Mouse (Mus musculus): ENCODE results near the gene Padi6. TPM values are rescaled to one million over a fixed set of nuclear protein-coding genes. Genes with fewer than 3 reads are reported as not detected.

The Padi6 gene
- polyA plus RNA-seq, 1 experiment from 2014 or later = not detected

DNA sequence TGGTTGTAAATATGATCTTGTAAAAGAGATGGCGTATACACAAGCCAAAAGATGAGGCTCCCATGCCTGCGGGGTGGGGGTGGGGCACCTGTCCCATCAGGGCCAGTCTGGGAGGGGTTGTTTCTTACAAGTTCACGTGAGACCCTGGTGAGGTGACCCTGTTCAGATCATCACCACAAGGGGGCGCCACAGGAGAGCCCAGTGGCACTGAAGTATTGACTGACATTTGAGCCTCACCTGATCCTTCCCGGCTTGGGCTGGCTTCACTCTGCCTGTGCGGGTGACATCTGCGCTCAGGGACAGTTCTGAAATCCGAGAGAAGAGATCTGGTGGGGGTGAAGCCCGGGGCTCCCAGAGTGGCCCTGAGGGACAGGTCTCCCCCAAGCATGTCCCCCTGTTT, 20.7 kb upstream of the Padi6 start:
- H3K27ac ChIP-seq (ENCODE audit: low read length) = no peak overlapping the region

GRCm38 (mm10) chr4:140761601-140762000, 19.2 kb upstream of the Padi6 start:
- no peak overlapping the region for H3K27ac ChIP-seq (ENCODE audit: low read length)
- H3K36me3 ChIP-seq (ENCODE audit: control insufficient read depth, insufficient read depth) = no peaks in the 10 kb centered on the region
- H3K9ac ChIP-seq (replicated peaks; ENCODE audit: low read depth, low read length) = no peak overlapping the region
- 90% methylated on average over 7 of the region's 7 CpGs for WGBS
- no peak overlapping the region for H3K4me2 ChIP-seq (ENCODE audit: low read length)
- ATAC-seq = no peak
- H3K27me3 ChIP-seq (replicated peaks; ENCODE audit: control insufficient read depth, insufficient read depth, low read length) = no peaks in the 10 kb centered on the region
- no peaks in the 10 kb centered on the region; the same call in 1 of the 2 replicates for H3K4me1 ChIP-seq (replicated peaks; ENCODE audit: control insufficient read depth, insufficient read depth, low read length)
- H3K9me3 ChIP-seq (ENCODE audit: control insufficient read depth, low read length) = no peaks in the 10 kb centered on the region
- H3K4me3 ChIP-seq (replicated peaks; ENCODE audit: low read length) = no peak overlapping the region

More for the DNA sequence above, 20.7 kb upstream of the Padi6 start:
- H3K4me3 ChIP-seq (replicated peaks; ENCODE audit: low read length) = no peak overlapping the region
- H3K27me3 ChIP-seq (replicated peaks; ENCODE audit: control insufficient read depth, insufficient read depth, low read length) = no peaks in the 10 kb centered on the region
- WGBS = 15% methylated on average over 9 of the region's 9 CpGs
- H3K4me2 ChIP-seq (ENCODE audit: low read length) = no peak overlapping the region
- H3K4me1 ChIP-seq (replicated peaks; ENCODE audit: control insufficient read depth, insufficient read depth, low read length) = no peaks in the 10 kb centered on the region; the same call in 1 of the 2 replicates
- no peaks in the 10 kb centered on the region for H3K36me3 ChIP-seq (ENCODE audit: control insufficient read depth, insufficient read depth)
- no peak overlapping the region for H3K9ac ChIP-seq (replicated peaks; ENCODE audit: low read depth, low read length)
- H3K9me3 ChIP-seq (ENCODE audit: control insufficient read depth, low read length) = no peaks in the 10 kb centered on the region
- no peak for ATAC-seq

- H3K4me3 ChIP-seq (replicated peaks; ENCODE audit: low read length) = no peak overlapping the region
- H3K9me3 ChIP-seq (ENCODE audit: control insufficient read depth, low read length) = no peaks in the 10 kb centered on the region
- no peaks in the 10 kb centered on the region; the same call in 1 of the 2 replicates for H3K4me1 ChIP-seq (replicated peaks; ENCODE audit: control insufficient read depth, insufficient read depth, low read length)
- 97% methylated on average over 3 of the region's 3 CpGs for WGBS
- H3K27ac ChIP-seq (ENCODE audit: low read length) = no peak overlapping the region
- H3K36me3 ChIP-seq (ENCODE audit: control insufficient read depth, insufficient read depth) = no peaks in the 10 kb centered on the region
- H3K9ac ChIP-seq (replicated peaks; ENCODE audit: low read depth, low read length) = no peak overlapping the region
- H3K27me3 ChIP-seq (replicated peaks; ENCODE audit: control insufficient read depth, insufficient read depth, low read length) = no peaks in the 10 kb centered on the region
- no peak for ATAC-seq
- no peak overlapping the region for H3K4me2 ChIP-seq (ENCODE audit: low read length)
Observed at GRCm38 (mm10) chr4:140755811-140756210, 13.4 kb upstream of the Padi6 start.

DNA sequence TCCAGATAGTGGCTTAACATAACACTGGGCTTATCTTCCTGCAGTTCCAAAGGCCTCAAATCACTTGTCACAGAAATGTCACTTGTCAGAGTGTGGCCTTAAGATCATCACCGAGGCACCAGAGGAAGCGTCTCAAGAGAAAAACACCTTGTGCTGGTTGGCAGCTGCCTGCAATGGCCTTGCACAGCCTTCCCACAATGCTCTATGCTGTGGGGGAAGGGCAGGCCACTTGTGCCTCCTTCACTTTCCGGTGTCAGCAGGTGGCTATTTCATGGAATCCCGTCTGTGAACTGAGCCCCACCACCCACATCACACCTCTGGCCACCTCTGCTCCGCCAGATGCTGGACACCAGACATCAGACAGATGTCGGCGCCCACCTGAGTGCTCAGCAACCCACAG, 10.9 kb upstream of the Padi6 start:
- Histone ChIP-seq H3K4me3 (replicated peaks; ENCODE audit: low read length) (no peak overlapping the region), H3K36me3 (ENCODE audit: control insufficient read depth, insufficient read depth) (no peaks in the 10 kb centered on the region), H3K27me3 (replicated peaks; ENCODE audit: control insufficient read depth, insufficient read depth, low read length) (no peaks in the 10 kb centered on the region), H3K9ac (replicated peaks; ENCODE audit: low read depth, low read length) (no peak overlapping the region), H3K9me3 (ENCODE audit: control insufficient read depth, low read length) (no peaks in the 10 kb centered on the region), H3K27ac (ENCODE audit: low read length) (no peak overlapping the region), H3K4me2 (ENCODE audit: low read length) (no peak overlapping the region), H3K4me1 (replicated peaks; ENCODE audit: control insufficient read depth, insufficient read depth, low read length) (no peaks in the 10 kb centered on the region; the same call in 1 of the 2 replicates)
- 72% methylated on average over 7 of the region's 7 CpGs for WGBS
- no peak for ATAC-seq

DNA sequence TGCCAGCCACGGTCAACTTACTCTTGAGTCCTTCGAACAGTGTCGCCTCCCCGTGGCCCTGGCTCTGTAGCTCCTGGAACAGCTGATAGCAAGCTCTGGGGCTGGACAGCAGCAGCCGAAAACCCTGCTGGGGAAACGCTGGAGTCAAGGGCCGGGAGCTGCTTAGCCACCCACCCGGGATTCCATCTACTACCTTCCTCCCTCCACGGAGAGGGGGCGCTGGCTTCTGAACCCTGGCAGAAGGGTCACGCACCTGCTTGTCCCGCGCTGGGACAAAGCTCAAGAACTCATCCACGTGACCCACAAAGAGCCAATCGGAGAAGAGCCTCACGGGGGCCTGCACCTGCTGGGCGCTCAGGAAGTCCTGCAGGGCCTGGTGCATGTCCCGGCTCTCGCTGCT, 7.9 kb upstream of the Padi6 start:
- Histone ChIP-seq H3K36me3 (ENCODE audit: control insufficient read depth, insufficient read depth) (no peaks in the 10 kb centered on the region), H3K4me1 (replicated peaks; ENCODE audit: control insufficient read depth, insufficient read depth, low read length) (no peaks in the 10 kb centered on the region), H3K9ac (replicated peaks; ENCODE audit: low read depth, low read length) (no peak overlapping the region), H3K9me3 (ENCODE audit: control insufficient read depth, low read length) (no peaks in the 10 kb centered on the region), H3K27me3 (replicated peaks; ENCODE audit: control insufficient read depth, insufficient read depth, low read length) (no peaks in the 10 kb centered on the region), H3K4me3 (replicated peaks; ENCODE audit: low read length) (no peak overlapping the region), H3K4me2 (ENCODE audit: low read length) (peak overlapping the region; percentile 36), H3K27ac (ENCODE audit: low read length) (no peak overlapping the region)
- WGBS = 8% methylated on average over 17 of the region's 19 CpGs
- ATAC-seq = no peak

DNA sequence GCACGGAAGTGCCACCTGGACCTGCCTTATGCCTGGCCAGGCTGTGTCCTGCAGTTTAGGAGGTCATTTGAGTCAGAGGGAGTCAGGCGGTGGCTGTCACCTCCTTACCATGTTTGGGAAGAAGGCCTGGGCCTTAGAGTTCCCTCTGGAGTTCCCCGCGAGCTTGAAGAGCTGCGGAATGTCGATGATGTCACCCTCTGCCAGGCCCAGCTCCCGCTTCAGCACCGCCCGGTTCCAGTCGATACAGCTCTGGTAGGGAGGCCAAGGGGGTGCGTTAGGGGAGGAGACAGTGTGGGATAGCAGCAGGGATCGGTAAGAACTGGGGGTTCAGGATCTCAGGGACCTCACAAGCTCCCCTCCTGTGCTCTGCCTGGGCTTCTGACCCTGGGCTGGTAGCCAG, 5.5 kb upstream of the Padi6 start:
- no peak overlapping the region for H3K4me3 ChIP-seq (replicated peaks; ENCODE audit: low read length)
- H3K36me3 ChIP-seq (ENCODE audit: control insufficient read depth, insufficient read depth) = no peaks in the 10 kb centered on the region
- ATAC-seq = no peak
- 0 out of 2 replicates have a peak overlapping the region, but pooled peaks have one; percentile 19 for H3K9ac ChIP-seq (replicated peaks; ENCODE audit: low read depth, low read length)
- H3K27ac ChIP-seq (ENCODE audit: low read length) = no peak overlapping the region
- WGBS = 32% methylated on average over 12 of the region's 12 CpGs
- no peaks in the 10 kb centered on the region for H3K9me3 ChIP-seq (ENCODE audit: control insufficient read depth, low read length)
- no peaks in the 10 kb centered on the region for H3K4me1 ChIP-seq (replicated peaks; ENCODE audit: control insufficient read depth, insufficient read depth, low read length)
- H3K4me2 ChIP-seq (ENCODE audit: low read length) = no peak overlapping the region
- H3K27me3 ChIP-seq (replicated peaks; ENCODE audit: control insufficient read depth, insufficient read depth, low read length) = no peaks in the 10 kb centered on the region

GRCm38 (mm10) chr4:140744654-140745053, 2.2 kb upstream of the Padi6 start:
- WGBS = 26% methylated on average over 3 of the region's 3 CpGs
- no peaks in the 10 kb centered on the region for H3K36me3 ChIP-seq (ENCODE audit: control insufficient read depth, insufficient read depth)
- H3K27me3 ChIP-seq (replicated peaks; ENCODE audit: control insufficient read depth, insufficient read depth, low read length) = no peaks in the 10 kb centered on the region
- H3K4me1 ChIP-seq (replicated peaks; ENCODE audit: control insufficient read depth, insufficient read depth, low read length) = no peaks in the 10 kb centered on the region
- H3K4me2 ChIP-seq (ENCODE audit: low read length) = no peak overlapping the region
- H3K9me3 ChIP-seq (ENCODE audit: control insufficient read depth, low read length) = no peaks in the 10 kb centered on the region
- no peak overlapping the region for H3K4me3 ChIP-seq (replicated peaks; ENCODE audit: low read length)
- no peak overlapping the region for H3K27ac ChIP-seq (ENCODE audit: low read length)
- ATAC-seq = no peak
- no peak overlapping the region for H3K9ac ChIP-seq (replicated peaks; ENCODE audit: low read depth, low read length)

GRCm38 (mm10) chr4:140743086-140743485, 643 bp upstream of the Padi6 start:
- Histone ChIP-seq H3K36me3 (ENCODE audit: control insufficient read depth, insufficient read depth) (no peaks in the 10 kb centered on the region), H3K27me3 (replicated peaks; ENCODE audit: control insufficient read depth, insufficient read depth, low read length) (no peaks in the 10 kb centered on the region), H3K4me2 (ENCODE audit: low read length) (no peak overlapping the region), H3K4me1 (replicated peaks; ENCODE audit: control insufficient read depth, insufficient read depth, low read length) (no peaks in the 10 kb centered on the region), H3K9me3 (ENCODE audit: control insufficient read depth, low read length) (no peaks in the 10 kb centered on the region), H3K9ac (replicated peaks; ENCODE audit: low read depth, low read length) (no peak overlapping the region), H3K4me3 (replicated peaks; ENCODE audit: low read length) (no peak overlapping the region), H3K27ac (ENCODE audit: low read length) (no peak overlapping the region)
- 35% methylated on average over 4 of the region's 4 CpGs for WGBS
- ATAC-seq = peak; percentile 43; the same call in 1 of the 2 replicates

DNA sequence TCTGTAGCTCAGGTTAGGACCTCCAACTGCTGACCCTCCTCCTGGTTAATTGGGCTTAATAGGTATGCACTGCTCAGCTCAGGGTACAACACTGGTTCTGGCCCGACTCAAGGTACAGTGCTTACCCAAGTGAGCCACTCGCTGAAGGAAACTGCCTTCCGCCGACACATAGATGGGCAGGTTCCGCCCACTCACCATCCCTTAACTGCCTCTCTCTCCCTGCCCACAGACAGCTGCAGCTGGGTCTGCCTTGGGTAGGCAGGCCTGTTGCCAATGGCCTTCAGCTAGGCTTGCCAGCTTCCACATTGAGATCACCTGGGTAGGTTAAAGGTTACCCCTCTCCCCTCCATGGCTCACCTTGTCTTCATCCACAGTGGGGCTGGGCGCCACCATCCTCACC, 1.0 kb downstream of the Padi6 start:
- no peak for ATAC-seq
- Histone ChIP-seq H3K4me1 (replicated peaks; ENCODE audit: control insufficient read depth, insufficient read depth, low read length) (no peaks in the 10 kb centered on the region), H3K9ac (replicated peaks; ENCODE audit: low read depth, low read length) (no peak overlapping the region), H3K27me3 (replicated peaks; ENCODE audit: control insufficient read depth, insufficient read depth, low read length) (no peaks in the 10 kb centered on the region), H3K36me3 (ENCODE audit: control insufficient read depth, insufficient read depth) (no peaks in the 10 kb centered on the region), H3K4me2 (ENCODE audit: low read length) (no peak overlapping the region), H3K9me3 (ENCODE audit: control insufficient read depth, low read length) (no peaks in the 10 kb centered on the region), H3K4me3 (replicated peaks; ENCODE audit: low read length) (no peak overlapping the region), H3K27ac (ENCODE audit: low read length) (no peak overlapping the region)
- WGBS = 88% methylated on average over 6 of the region's 6 CpGs

DNA sequence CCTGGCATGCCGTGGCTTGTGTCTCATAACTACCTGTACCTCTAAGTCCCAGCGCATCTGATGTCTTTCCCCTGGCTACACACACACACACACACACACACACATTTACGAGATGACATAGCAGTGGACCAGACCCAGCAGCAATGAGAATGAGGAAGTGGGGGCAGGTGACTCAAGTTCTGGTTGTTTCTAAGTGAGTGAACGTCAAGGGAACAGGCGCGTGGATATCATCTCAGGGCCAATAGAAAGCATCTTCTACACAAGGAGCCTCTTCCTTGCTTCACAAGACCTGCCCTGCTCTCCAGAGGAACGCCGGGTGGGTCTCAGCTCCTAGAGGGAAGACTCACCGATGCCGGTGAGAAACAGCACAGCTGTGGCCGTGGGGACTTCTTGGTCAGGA, 1.8 kb downstream of the Padi6 start:
- Histone ChIP-seq H3K36me3 (ENCODE audit: control insufficient read depth, insufficient read depth) (no peaks in the 10 kb centered on the region), H3K4me2 (ENCODE audit: low read length) (no peak overlapping the region), H3K27ac (ENCODE audit: low read length) (no peak overlapping the region), H3K4me3 (replicated peaks; ENCODE audit: low read length) (no peak overlapping the region), H3K4me1 (replicated peaks; ENCODE audit: control insufficient read depth, insufficient read depth, low read length) (no peaks in the 10 kb centered on the region), H3K9ac (replicated peaks; ENCODE audit: low read depth, low read length) (no peak overlapping the region), H3K27me3 (replicated peaks; ENCODE audit: control insufficient read depth, insufficient read depth, low read length) (no peaks in the 10 kb centered on the region), H3K9me3 (ENCODE audit: control insufficient read depth, low read length) (no peaks in the 10 kb centered on the region)
- 89% methylated on average over 11 of the region's 11 CpGs for WGBS
- ATAC-seq = no peak

Data from forebrain, embryonic 16.5 days (tissue).